Mouse (Mus musculus) C2C12 (cell line): Measurements from ENCODE around the gene Ctrb1.

Experiments
- CEBPB ChIP-seq: IDR thresholded peaks from one replicate; pipeline ENCODE4 v1.6.1; 2011; ENCODE audit warnings: low read depth, mild to moderate bottlenecking, control low read depth, moderate library complexity
- CTCF ChIP-seq: IDR thresholded peaks from one replicate; pipeline ENCODE4 v1.5.1; 2011; ENCODE audit not compliant: control insufficient read depth, insufficient read depth, insufficient read length
- MAX ChIP-seq: IDR thresholded peaks from one replicate; pipeline ENCODE4 v1.6.1; 2011; ENCODE audit warnings: mild to moderate bottlenecking, control low read depth
- MYOG ChIP-seq: IDR thresholded peaks from one replicate; pipeline ENCODE4 v1.6.1; 2011; ENCODE audit not compliant: control insufficient read depth, insufficient read length; ENCODE audit errors: extremely low read depth
- USF1 ChIP-seq: IDR thresholded peaks from one replicate; pipeline ENCODE4 v1.6.1; 2011; ENCODE audit warnings: low read depth, mild to moderate bottlenecking, control low read depth, moderate library complexity

- TF ChIP-seq MYOG (no peak), USF1 (no peak), CEBPB (no peak), CTCF (no peak), MAX (no peak)
Observed at GRCm38 (mm10) chr8:111701380-111701779, 10.6 kb upstream of the Ctrb1 start.
